Mouse (Mus musculus): ENCODE measurements around the gene Ak8.

Gene Ak8

GRCm38 (mm10) chr2:28737112-28737511 lies 37.1 kb downstream of the Ak8 start:
- DNase-seq (ENCODE audit: low read depth), result peak; percentile 14

GRCm38 (mm10) chr2:28740159-28740558 lies 40.2 kb downstream of the Ak8 start:
- DNase-seq (ENCODE audit: low read depth), result no peak

- DNase-seq (ENCODE audit: low read depth), result peak; percentile 34
Observed at GRCm38 (mm10) chr2:28742701-28743100, 42.7 kb downstream of the Ak8 start.

- DNase-seq (ENCODE audit: low read depth), result no peak
Observed at GRCm38 (mm10) chr2:28746682-28747332, 46.8 kb downstream of the Ak8 start.

GRCm38 (mm10) chr2:28747705-28748104 lies 47.7 kb downstream of the Ak8 start:
- no peak for DNase-seq (ENCODE audit: low read depth)

GRCm38 (mm10) chr2:28751186-28751585 lies 51.2 kb downstream of the Ak8 start:
- no peak for DNase-seq (ENCODE audit: low read depth)

GRCm38 (mm10) chr2:28751658-28752057 lies 51.7 kb downstream of the Ak8 start:
- DNase-seq (ENCODE audit: low read depth), result no peak

GRCm38 (mm10) chr2:28752388-28752787 lies 52.4 kb downstream of the Ak8 start:
- peak; percentile 35 for DNase-seq (ENCODE audit: low read depth)

GRCm38 (mm10) chr2:28755451-28755850 lies 55.5 kb downstream of the Ak8 start:
- DNase-seq (ENCODE audit: low read depth), result peak; percentile 90

GRCm38 (mm10) chr2:28756201-28756600 lies 56.2 kb downstream of the Ak8 start:
- peak; percentile 85 for DNase-seq (ENCODE audit: low read depth)

GRCm38 (mm10) chr2:28759441-28759840 lies 59.5 kb downstream of the Ak8 start:
- DNase-seq (ENCODE audit: low read depth), result no peak

- no peak for DNase-seq (ENCODE audit: low read depth)
Observed at GRCm38 (mm10) chr2:28766590-28766989, 66.6 kb downstream of the Ak8 start.

GRCm38 (mm10) chr2:28767041-28767440 lies 67.1 kb downstream of the Ak8 start:
- DNase-seq (ENCODE audit: low read depth), result no peak

- no peak for DNase-seq (ENCODE audit: low read depth)
Observed at GRCm38 (mm10) chr2:28770697-28771096, 70.7 kb downstream of the Ak8 start.

- no peak for DNase-seq (ENCODE audit: low read depth)
Observed at GRCm38 (mm10) chr2:28774073-28774472, 74.1 kb downstream of the Ak8 start.

- DNase-seq (ENCODE audit: low read depth), result peak; percentile 36
Observed at GRCm38 (mm10) chr2:28776728-28777127, 76.8 kb downstream of the Ak8 start.

- DNase-seq (ENCODE audit: low read depth), result no peak
Observed at GRCm38 (mm10) chr2:28780001-28780782, 80.2 kb downstream of the Ak8 start.

GRCm38 (mm10) chr2:28781310-28781709 lies 81.3 kb downstream of the Ak8 start:
- DNase-seq (ENCODE audit: low read depth), result no peak

GRCm38 (mm10) chr2:28786355-28787066 lies 86.5 kb downstream of the Ak8 start:
- DNase-seq (ENCODE audit: low read depth), result no peak

GRCm38 (mm10) chr2:28787067-28787619 lies 87.2 kb downstream of the Ak8 start:
- peak; percentile 10 for DNase-seq (ENCODE audit: low read depth)

- DNase-seq (ENCODE audit: low read depth), result peak; percentile 85
Observed at GRCm38 (mm10) chr2:28792931-28793610, 93.1 kb downstream of the Ak8 start.

- no peak for DNase-seq (ENCODE audit: low read depth)
Observed at GRCm38 (mm10) chr2:28794623-28795022, 94.7 kb downstream of the Ak8 start.

Data from NIH3T3 (cell line).